Mouse (Mus musculus) midbrain, embryonic 10.5 days (tissue): ENCODE data around the gene Hcar1. TPM values are rescaled to one million over a fixed set of nuclear protein-coding genes. Genes with fewer than 3 reads are reported as not detected.

Experiments used
- DNase-seq: peaks from one replicate; pipeline ENCODE4 v3.0.0-alpha.2; 2017; ENCODE audit warnings: low spot score
- H3K27ac ChIP-seq: fragments of 300-500 bp; sonication (generic); replicated peaks from 2 replicates; pipeline ENCODE4 v1.5.1; 2016; ENCODE audit warnings: mild to moderate bottlenecking
- H3K27me3 ChIP-seq: fragments of 300-500 bp; sonication (generic); 2 replicates; pipeline ENCODE4 v1.6.1; 2016; ENCODE audit warnings: low read depth, mild to moderate bottlenecking; ENCODE audit not compliant: poor library complexity, severe bottlenecking
- H3K36me3 ChIP-seq: fragments of 300-500 bp; sonication (generic); 2 replicates; pipeline ENCODE4 v1.6.1; 2016; ENCODE audit warnings: mild to moderate bottlenecking, moderate library complexity
- H3K4me1 ChIP-seq: fragments of 300-500 bp; sonication (generic); 2 replicates; pipeline ENCODE4 v1.6.1; 2016
- H3K4me3 ChIP-seq: fragments of 300-500 bp; sonication (generic); 2 replicates; pipeline ENCODE4 v1.5.1; 2016; ENCODE audit warnings: mild to moderate bottlenecking, moderate library complexity
- H3K9me3 ChIP-seq: fragments of 300-500 bp; sonication (generic); replicated peaks from 2 replicates; pipeline ENCODE4 v1.6.1; 2016; ENCODE audit warnings: mild to moderate bottlenecking
- WGBS: fragments of 180-500 bp; shearing (Covaris S2); methylation state at CpG from one replicate; pipeline ENCODE4 v1.1.7; 2016; 5-methylcytosine and 5-hydroxymethylcytosine counted together
- polyA plus RNA-seq: library from polyadenylated mRNA; unstranded; fragments of >200 nt; fragmentation: Nextera tagmentation; extraction: Ambion mirVana; gene quantifications from 2 replicates; pipeline ENCODE4 v1.2.1, GENCODE M21; 2016

The Hcar1 gene
- polyA plus RNA-seq, 1 experiment from 2014 or later: not detected

GRCm38 (mm10) chr5:123858798-123859197 lies 21.0 kb downstream of the Hcar1 start:
- peaks cover 7% of the 10 kb centered on the region for H3K4me1 ChIP-seq
- no peaks in the 10 kb centered on the region for H3K27me3 ChIP-seq
- DNase-seq: no peak
- H3K4me3 ChIP-seq: no peak overlapping the region
- no peak overlapping the region for H3K27ac ChIP-seq
- H3K9me3 ChIP-seq: peaks cover 5% of the 10 kb centered on the region; the same call in 1 of the 2 replicates
- no peaks in the 10 kb centered on the region for H3K36me3 ChIP-seq
- 83% methylated on average over 11 of the region's 11 CpGs for WGBS

GRCm38 (mm10) chr5:123854511-123854910 lies 25.3 kb downstream of the Hcar1 start:
- H3K9me3 ChIP-seq: peaks cover 5% of the 10 kb centered on the region; the same call in 1 of the 2 replicates
- no peak for DNase-seq
- H3K27me3 ChIP-seq: no peaks in the 10 kb centered on the region
- H3K4me3 ChIP-seq: no peak overlapping the region
- H3K27ac ChIP-seq: no peak overlapping the region
- 88% methylated on average over 9 of the region's 9 CpGs for WGBS
- H3K36me3 ChIP-seq: no peaks in the 10 kb centered on the region
- H3K4me1 ChIP-seq: no peaks in the 10 kb centered on the region

GRCm38 (mm10) chr5:123853877-123854504 lies 25.8 kb downstream of the Hcar1 start:
- Histone ChIP-seq H3K4me3 (no peak overlapping the region), H3K4me1 (no peaks in the 10 kb centered on the region), H3K36me3 (no peaks in the 10 kb centered on the region), H3K27me3 (no peaks in the 10 kb centered on the region), H3K9me3 (peaks cover 5% of the 10 kb centered on the region; the same call in 1 of the 2 replicates), H3K27ac (no peak overlapping the region)
- no peak for DNase-seq
- WGBS: 91% methylated on average over 11 of the region's 11 CpGs

DNA sequence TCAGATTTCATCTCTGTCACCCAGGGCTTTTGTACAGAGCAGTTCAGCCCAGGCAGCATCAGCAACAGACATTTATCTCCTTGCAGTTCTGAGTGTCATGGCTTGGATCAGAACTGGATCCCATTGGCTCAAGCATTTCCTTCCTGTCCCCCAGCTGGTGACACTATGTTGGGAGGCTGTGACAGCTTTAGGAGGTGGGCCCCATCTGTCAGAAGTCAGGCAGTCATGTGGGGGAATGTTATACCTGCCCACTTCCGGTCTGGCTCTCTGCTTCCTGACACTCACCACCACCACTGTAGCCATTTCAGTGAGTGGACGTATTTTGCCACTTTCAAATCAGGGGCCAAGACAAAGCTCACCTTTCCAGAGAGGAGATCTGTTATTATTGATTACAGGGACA lies 28.4 kb downstream of the Hcar1 start:
- Histone ChIP-seq H3K27me3 (no peaks in the 10 kb centered on the region), H3K27ac (no peak overlapping the region), H3K9me3 (peaks cover 5% of the 10 kb centered on the region; the same call in 1 of the 2 replicates), H3K4me1 (no peaks in the 10 kb centered on the region), H3K36me3 (no peaks in the 10 kb centered on the region), H3K4me3 (no peak overlapping the region)
- 72% methylated on average over 2 of the region's 2 CpGs for WGBS
- no peak for DNase-seq

GRCm38 (mm10) chr5:123844316-123844715 lies 35.5 kb downstream of the Hcar1 start:
- Histone ChIP-seq H3K27me3 (no peaks in the 10 kb centered on the region), H3K4me3 (no peak overlapping the region), H3K36me3 (no peaks in the 10 kb centered on the region), H3K4me1 (peaks cover 13% of the 10 kb centered on the region; the same call in 1 of the 2 replicates), H3K27ac (no peak overlapping the region), H3K9me3 (no peaks in the 10 kb centered on the region)
- DNase-seq: no peak
- WGBS: 94% methylated on average over 14 of the region's 14 CpGs

DNA sequence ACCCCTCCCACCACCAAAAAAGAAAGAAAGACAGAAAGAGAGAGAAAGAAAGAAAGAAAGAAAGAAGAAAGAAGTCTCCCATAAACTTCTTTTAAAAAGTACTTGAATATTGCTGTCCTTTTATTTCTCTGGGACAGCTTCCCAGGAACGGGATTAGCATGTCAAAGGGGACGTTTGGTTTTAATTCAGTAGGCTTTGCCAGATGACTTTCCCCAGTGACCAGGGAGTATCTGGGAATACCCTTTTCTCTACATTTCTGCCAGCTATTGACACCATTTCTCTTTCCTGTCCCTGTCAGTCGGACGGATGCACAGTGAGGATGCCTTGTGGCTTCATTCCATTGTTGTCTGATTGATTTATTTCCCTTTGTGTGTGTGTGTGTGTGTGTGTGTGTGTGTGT lies 36.0 kb downstream of the Hcar1 start:
- no peak overlapping the region for H3K27ac ChIP-seq
- H3K4me3 ChIP-seq: no peak overlapping the region
- H3K36me3 ChIP-seq: no peaks in the 10 kb centered on the region
- H3K9me3 ChIP-seq: no peaks in the 10 kb centered on the region
- 58% methylated on average over 4 of the region's 4 CpGs for whole genome bisulfite sequencing
- H3K4me1 ChIP-seq: peaks cover 13% of the 10 kb centered on the region; the same call in 1 of the 2 replicates
- H3K27me3 ChIP-seq: no peaks in the 10 kb centered on the region
- no peak for DNase-seq

GRCm38 (mm10) chr5:123842935-123843282 lies 36.9 kb downstream of the Hcar1 start:
- Histone ChIP-seq H3K27me3 (no peaks in the 10 kb centered on the region), H3K27ac (no peak overlapping the region), H3K9me3 (no peaks in the 10 kb centered on the region), H3K4me1 (peaks cover 16% of the 10 kb centered on the region; the same call in 1 of the 2 replicates), H3K4me3 (no peak overlapping the region), H3K36me3 (no peaks in the 10 kb centered on the region)
- WGBS: 78% methylated on average over 3 of the region's 3 CpGs
- DNase-seq: no peak

DNA sequence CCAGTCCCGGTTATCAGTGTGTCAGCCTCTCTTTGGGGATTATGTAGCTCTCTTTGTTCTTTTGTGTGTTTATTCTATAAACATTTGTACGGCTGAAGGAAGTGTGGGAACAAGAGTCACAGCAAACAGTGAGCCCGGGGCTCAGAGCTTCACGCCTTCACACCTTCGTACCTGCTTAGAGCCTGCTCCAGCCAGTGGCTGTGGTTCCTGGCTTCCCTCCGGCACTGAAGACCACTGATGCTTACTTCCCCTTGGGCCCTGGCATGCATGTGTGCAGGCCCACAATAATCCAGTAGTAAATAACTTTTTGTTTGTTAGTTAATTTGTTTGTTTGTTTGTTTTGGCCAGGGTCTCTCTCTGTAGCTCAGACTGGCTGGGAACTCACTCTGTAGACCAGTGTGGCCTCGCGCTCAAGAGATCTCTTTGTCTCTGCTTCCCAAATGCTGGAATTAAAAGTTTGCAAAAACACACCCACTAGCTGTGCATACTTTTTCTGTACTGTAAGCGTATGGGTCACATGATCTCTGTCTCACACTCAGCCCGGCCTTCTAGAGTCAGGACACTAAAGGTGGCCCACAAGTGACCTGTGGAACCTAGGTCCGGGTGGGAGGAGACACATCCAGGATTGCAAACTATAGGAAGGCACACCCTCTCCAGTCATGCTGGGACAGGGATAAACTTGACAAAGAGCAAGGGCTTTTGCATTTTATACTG lies 37.4 kb downstream of the Hcar1 start:
- no peak for DNase-seq
- Histone ChIP-seq H3K4me1 (peaks cover 22% of the 10 kb centered on the region), H3K36me3 (no peaks in the 10 kb centered on the region), H3K27me3 (no peaks in the 10 kb centered on the region), H3K4me3 (no peak overlapping the region), H3K9me3 (no peaks in the 10 kb centered on the region), H3K27ac (peak overlapping the region; percentile 2; the same call in 1 of the 2 replicates)
- WGBS: 75% methylated on average over 11 of the region's 11 CpGs

GRCm38 (mm10) chr5:123837371-123837770 lies 42.4 kb downstream of the Hcar1 start:
- Histone ChIP-seq H3K36me3 (no peaks in the 10 kb centered on the region), H3K27me3 (no peaks in the 10 kb centered on the region), H3K4me1 (peaks cover 18% of the 10 kb centered on the region), H3K9me3 (no peaks in the 10 kb centered on the region), H3K4me3 (no peak overlapping the region), H3K27ac (0 out of 2 replicates have a peak overlapping the region, but pooled peaks have one; percentile 43)
- WGBS: 50% methylated on average over 4 of the region's 4 CpGs
- DNase-seq: no peak

GRCm38 (mm10) chr5:123834836-123835235 lies 45.0 kb downstream of the Hcar1 start:
- Histone ChIP-seq H3K27me3 (no peaks in the 10 kb centered on the region), H3K36me3 (no peaks in the 10 kb centered on the region), H3K4me1 (peaks cover 13% of the 10 kb centered on the region), H3K4me3 (no peak overlapping the region), H3K9me3 (no peaks in the 10 kb centered on the region), H3K27ac (no peak overlapping the region)
- DNase-seq: no peak
- 83% methylated on average over 3 of the region's 3 CpGs for WGBS

DNA sequence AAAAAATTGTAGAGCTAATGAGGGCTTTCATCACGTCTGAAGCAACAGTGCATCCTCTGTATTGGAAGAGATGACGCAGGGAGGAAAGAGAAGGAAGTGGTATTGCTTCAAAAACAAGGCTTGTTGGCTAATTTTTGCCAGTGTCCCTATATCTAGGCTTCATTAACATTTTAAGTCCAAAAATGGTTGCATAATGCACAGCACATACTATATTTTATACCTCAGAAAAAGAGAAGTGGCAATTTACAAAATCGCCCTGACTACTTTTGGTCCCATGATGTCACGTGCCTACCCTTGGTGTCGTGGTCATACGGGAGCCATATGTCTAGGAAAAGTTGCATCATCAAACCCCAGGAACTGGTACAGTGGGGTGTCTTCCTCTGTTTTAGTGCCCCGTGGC lies 47.5 kb downstream of the Hcar1 start:
- H3K27ac ChIP-seq: no peak overlapping the region
- H3K9me3 ChIP-seq: no peaks in the 10 kb centered on the region
- WGBS: 89% methylated on average over 7 of the region's 7 CpGs
- peaks cover 3% of the 10 kb centered on the region; the same call in 1 of the 2 replicates for H3K4me1 ChIP-seq
- no peaks in the 10 kb centered on the region for H3K36me3 ChIP-seq
- H3K4me3 ChIP-seq: no peak overlapping the region
- DNase-seq: no peak
- H3K27me3 ChIP-seq: no peaks in the 10 kb centered on the region

GRCm38 (mm10) chr5:123827659-123828091 lies 52.1 kb downstream of the Hcar1 start:
- H3K4me1 ChIP-seq: no peaks in the 10 kb centered on the region
- no peak overlapping the region for H3K4me3 ChIP-seq
- H3K27me3 ChIP-seq: no peaks in the 10 kb centered on the region
- WGBS: 88% methylated on average over 6 of the region's 6 CpGs
- DNase-seq: no peak
- H3K27ac ChIP-seq: no peak overlapping the region
- H3K9me3 ChIP-seq: no peaks in the 10 kb centered on the region
- H3K36me3 ChIP-seq: peaks cover 6% of the 10 kb centered on the region
